Mouse (Mus musculus) spleen, adult 12 weeks (tissue): ENCODE data around the gene Hydin.
"Not testable (repeated sequence)": the region's sequence is repeated elsewhere in the genome, so short reads cannot be mapped to it uniquely, and the experiment has no call there.

ENCODE experiments used
- DNase-seq: peaks from one replicate; pipeline ENCODE4 v3.0.0; 2022; ENCODE audit warnings: low spot score

Gene Hydin

GRCm38 (mm10) chr8:110339447-110339846 lies 72.7 kb downstream of the Hydin start:
- DNase-seq, result no peak

- no peak for DNase-seq
Observed at GRCm38 (mm10) chr8:110340090-110340703, 73.4 kb downstream of the Hydin start.

GRCm38 (mm10) chr8:110345697-110346394 lies 79.1 kb downstream of the Hydin start:
- no peak for DNase-seq

- DNase-seq, result no peak
Observed at GRCm38 (mm10) chr8:110346915-110347314, 80.1 kb downstream of the Hydin start.

- no peak for DNase-seq
Observed at GRCm38 (mm10) chr8:110350725-110351124, 83.9 kb downstream of the Hydin start.

GRCm38 (mm10) chr8:110351909-110352308 lies 85.1 kb downstream of the Hydin start:
- DNase-seq, result no peak

GRCm38 (mm10) chr8:110362975-110363374 lies 96.2 kb downstream of the Hydin start:
- DNase-seq, result no peak

- no peak for DNase-seq
Observed at GRCm38 (mm10) chr8:110372836-110373235, 106.1 kb downstream of the Hydin start.

GRCm38 (mm10) chr8:110373695-110374094 lies 106.9 kb downstream of the Hydin start:
- DNase-seq, result no peak

GRCm38 (mm10) chr8:110382751-110383150 lies 116.0 kb downstream of the Hydin start:
- no peak for DNase-seq

GRCm38 (mm10) chr8:110384632-110385031 lies 117.9 kb downstream of the Hydin start:
- DNase-seq, result not testable (repeated sequence)

- no peak for DNase-seq
Observed at GRCm38 (mm10) chr8:110395656-110396055, 128.9 kb downstream of the Hydin start.

- no peak for DNase-seq
Observed at GRCm38 (mm10) chr8:110400536-110400935, 133.8 kb downstream of the Hydin start.

- no peak for DNase-seq
Observed at GRCm38 (mm10) chr8:110402311-110402710, 135.5 kb downstream of the Hydin start.

GRCm38 (mm10) chr8:110404516-110404915 lies 137.7 kb downstream of the Hydin start:
- no peak for DNase-seq

GRCm38 (mm10) chr8:110415121-110415520 lies 148.3 kb downstream of the Hydin start:
- DNase-seq, result no peak

- DNase-seq, result no peak
Observed at GRCm38 (mm10) chr8:110416931-110417330, 150.2 kb downstream of the Hydin start.

- no peak for DNase-seq
Observed at GRCm38 (mm10) chr8:110417801-110418200, 151.0 kb downstream of the Hydin start.

- no peak for DNase-seq
Observed at GRCm38 (mm10) chr8:110419711-110420110, 152.9 kb downstream of the Hydin start.

GRCm38 (mm10) chr8:110420221-110420620 lies 153.4 kb downstream of the Hydin start:
- no peak for DNase-seq

- no peak for DNase-seq
Observed at GRCm38 (mm10) chr8:110424146-110424545, 157.4 kb downstream of the Hydin start.

GRCm38 (mm10) chr8:110431340-110431739 lies 164.6 kb downstream of the Hydin start:
- DNase-seq, result no peak

GRCm38 (mm10) chr8:110440528-110440927 lies 173.8 kb downstream of the Hydin start:
- DNase-seq, result no peak

GRCm38 (mm10) chr8:110444276-110444675 lies 177.5 kb downstream of the Hydin start:
- DNase-seq, result no peak
